Mouse (Mus musculus) lung, embryonic 16.5 days (tissue): ENCODE measurements around the gene Olfr700. TPM values are rescaled to one million over a fixed set of nuclear protein-coding genes. Genes with fewer than 3 reads are reported as not detected.

Experiments used
- polyA plus RNA-seq: library from polyadenylated mRNA; unstranded; fragments of >200 nt; fragmentation: Nextera tagmentation; extraction: Ambion mirVana; gene quantifications from 2 replicates; pipeline ENCODE4 v1.2.1, GENCODE M21; 2015

Gene Olfr700
- polyA plus RNA-seq, 1 experiment from 2014 or later, result not detected

Other genes with a start within 250 kb of the Olfr700 start
- not detected in 2 replicates for gene Olfr693, start 128.2 kb downstream of the Olfr700 start, polyA plus RNA-seq
- gene Olfr694, start 117.0 kb downstream of the Olfr700 start, polyA plus RNA-seq, result not detected in 2 replicates
- gene Olfr695, start 92.4 kb downstream of the Olfr700 start, polyA plus RNA-seq, result not detected in 2 replicates
- not detected in 2 replicates for gene Olfr697, start 66.4 kb downstream of the Olfr700 start, polyA plus RNA-seq
- gene Olfr698, start 53.4 kb downstream of the Olfr700 start, polyA plus RNA-seq, result not detected in 2 replicates
- gene Olfr699, start 15.6 kb downstream of the Olfr700 start, polyA plus RNA-seq, result not detected in 2 replicates
- gene Olfr701, start 5.3 kb upstream of the Olfr700 start, polyA plus RNA-seq, result not detected in 2 replicates
- gene Olfr702, start 25.1 kb upstream of the Olfr700 start, polyA plus RNA-seq, result not detected in 2 replicates
- not detected in 2 replicates for gene Olfr703, start 34.5 kb upstream of the Olfr700 start, polyA plus RNA-seq
- not detected in 2 replicates for gene Olfr704, start 54.4 kb upstream of the Olfr700 start, polyA plus RNA-seq
- not detected in 2 replicates for gene Olfr705, start 68.1 kb upstream of the Olfr700 start, polyA plus RNA-seq
- gene Olfr706, start 79.3 kb upstream of the Olfr700 start, polyA plus RNA-seq, result not detected in 2 replicates
- gene Olfr707, start 92.4 kb upstream of the Olfr700 start, polyA plus RNA-seq, result not detected in 2 replicates
- not detected in 2 replicates for gene Olfr1532-ps1, start 99.2 kb upstream of the Olfr700 start, polyA plus RNA-seq
- gene Olfr709-ps1, start 123.4 kb upstream of the Olfr700 start, polyA plus RNA-seq, result not detected in 2 replicates
- not detected in 2 replicates for gene Olfr710, start 139.5 kb upstream of the Olfr700 start, polyA plus RNA-seq
- gene Olfr6, start 155.1 kb upstream of the Olfr700 start, polyA plus RNA-seq, result not detected in 2 replicates
- gene Olfr711, start 166.6 kb upstream of the Olfr700 start, polyA plus RNA-seq, result not detected in 2 replicates
- not detected in 2 replicates for gene Olfr2, start 197.2 kb upstream of the Olfr700 start, polyA plus RNA-seq
- not detected in 2 replicates for gene Olfr713, start 222.3 kb upstream of the Olfr700 start, polyA plus RNA-seq